Mouse (Mus musculus): ENCODE data around the gene Cacnb4. TPM values are rescaled to one million over a fixed set of nuclear protein-coding genes. Genes with fewer than 3 reads are reported as not detected.

The Cacnb4 gene
- polyA plus RNA-seq, 1 experiment from 2014 or later = 10.4 TPM

- WGBS = 72% methylated on average over 17 of the region's 17 CpGs
- no peak overlapping the region for H3K4me3 ChIP-seq (replicated peaks)
- no peaks in the 10 kb centered on the region for H3K27me3 ChIP-seq
- no peak overlapping the region for H3K27ac ChIP-seq
- H3K4me1 ChIP-seq (replicated peaks) = peaks cover 11% of the 10 kb centered on the region; the same call in 1 of the 2 replicates
- H3K36me3 ChIP-seq = no peaks in the 10 kb centered on the region
- H3K9ac ChIP-seq (replicated peaks) = no peak overlapping the region
- ATAC-seq = no peak
- no peak overlapping the region for H3K4me2 ChIP-seq (replicated peaks)
- no peaks in the 10 kb centered on the region for H3K9me3 ChIP-seq
These were observed 57.1 kb downstream of the Cacnb4 start for GRCm38 (mm10) chr2:52619406-52619974.

GRCm38 (mm10) chr2:52618804-52619203, 57.8 kb downstream of the Cacnb4 start:
- Histone ChIP-seq H3K27me3 (no peaks in the 10 kb centered on the region), H3K4me1 (replicated peaks) (peaks cover 5% of the 10 kb centered on the region; the same call in 1 of the 2 replicates), H3K9ac (replicated peaks) (no peak overlapping the region), H3K4me3 (replicated peaks) (no peak overlapping the region), H3K36me3 (no peaks in the 10 kb centered on the region), H3K9me3 (no peaks in the 10 kb centered on the region), H3K4me2 (replicated peaks) (no peak overlapping the region), H3K27ac (no peak overlapping the region)
- WGBS = 86% methylated on average over 2 of the region's 2 CpGs
- no peak for ATAC-seq

GRCm38 (mm10) chr2:52615429-52615828, 61.2 kb downstream of the Cacnb4 start:
- Histone ChIP-seq H3K4me2 (replicated peaks) (no peak overlapping the region), H3K4me3 (replicated peaks) (no peak overlapping the region), H3K9me3 (no peaks in the 10 kb centered on the region), H3K36me3 (no peaks in the 10 kb centered on the region), H3K9ac (replicated peaks) (no peak overlapping the region), H3K4me1 (replicated peaks) (no peaks in the 10 kb centered on the region), H3K27ac (no peak overlapping the region), H3K27me3 (no peaks in the 10 kb centered on the region)
- 76% methylated on average over 5 of the region's 5 CpGs for WGBS
- no peak for ATAC-seq

GRCm38 (mm10) chr2:52613888-52614287, 62.7 kb downstream of the Cacnb4 start:
- no peak for ATAC-seq
- no peaks in the 10 kb centered on the region for H3K36me3 ChIP-seq
- H3K4me2 ChIP-seq (replicated peaks) = no peak overlapping the region
- H3K4me3 ChIP-seq (replicated peaks) = no peak overlapping the region
- H3K27ac ChIP-seq = no peak overlapping the region
- H3K9me3 ChIP-seq = no peaks in the 10 kb centered on the region
- no peak overlapping the region for H3K9ac ChIP-seq (replicated peaks)
- WGBS = 83% methylated on average over 4 of the region's 4 CpGs
- H3K4me1 ChIP-seq (replicated peaks) = no peaks in the 10 kb centered on the region
- H3K27me3 ChIP-seq = no peaks in the 10 kb centered on the region

GRCm38 (mm10) chr2:52609486-52609885, 67.1 kb downstream of the Cacnb4 start:
- H3K4me2 ChIP-seq (replicated peaks) = no peak overlapping the region
- no peaks in the 10 kb centered on the region for H3K9me3 ChIP-seq
- no peak for ATAC-seq
- no peak overlapping the region for H3K4me3 ChIP-seq (replicated peaks)
- no peak overlapping the region for H3K9ac ChIP-seq (replicated peaks)
- WGBS = 37% methylated on average over 1 of the region's 1 CpGs
- peaks cover 7% of the 10 kb centered on the region for H3K4me1 ChIP-seq (replicated peaks)
- no peaks in the 10 kb centered on the region for H3K27me3 ChIP-seq
- no peak overlapping the region for H3K27ac ChIP-seq
- H3K36me3 ChIP-seq = no peaks in the 10 kb centered on the region

GRCm38 (mm10) chr2:52607857-52608485, 68.7 kb downstream of the Cacnb4 start:
- WGBS = 29% methylated on average over 5 of the region's 5 CpGs

GRCm38 (mm10) chr2:52606331-52606730, 70.3 kb downstream of the Cacnb4 start:
- Histone ChIP-seq H3K27me3 (no peaks in the 10 kb centered on the region), H3K27ac (no peak overlapping the region), H3K9me3 (no peaks in the 10 kb centered on the region), H3K4me1 (replicated peaks) (peaks cover 7% of the 10 kb centered on the region), H3K4me2 (replicated peaks) (no peak overlapping the region), H3K9ac (replicated peaks) (no peak overlapping the region), H3K4me3 (replicated peaks) (no peak overlapping the region), H3K36me3 (no peaks in the 10 kb centered on the region)
- 94% methylated on average over 4 of the region's 4 CpGs for WGBS
- no peak for ATAC-seq

More at GRCm38 (mm10) chr2:52607857-52608485, 68.7 kb downstream of the Cacnb4 start:
- Histone ChIP-seq H3K4me1 (replicated peaks) (peaks cover 7% of the 10 kb centered on the region), H3K9me3 (no peaks in the 10 kb centered on the region), H3K4me2 (replicated peaks) (no peak overlapping the region), H3K36me3 (no peaks in the 10 kb centered on the region), H3K27me3 (no peaks in the 10 kb centered on the region), H3K4me3 (replicated peaks) (no peak overlapping the region), H3K27ac (no peak overlapping the region), H3K9ac (replicated peaks) (no peak overlapping the region)
- ATAC-seq = peak; percentile 71

GRCm38 (mm10) chr2:52605321-52605720, 71.3 kb downstream of the Cacnb4 start:
- Histone ChIP-seq H3K4me1 (replicated peaks) (peaks cover 7% of the 10 kb centered on the region), H3K9ac (replicated peaks) (no peak overlapping the region), H3K4me3 (replicated peaks) (no peak overlapping the region), H3K9me3 (no peaks in the 10 kb centered on the region), H3K4me2 (replicated peaks) (no peak overlapping the region), H3K27me3 (no peaks in the 10 kb centered on the region), H3K27ac (no peak overlapping the region), H3K36me3 (no peaks in the 10 kb centered on the region)
- ATAC-seq = no peak
- WGBS = 18% methylated on average over 4 of the region's 4 CpGs

- Histone ChIP-seq H3K9me3 (no peaks in the 10 kb centered on the region), H3K27ac (no peak overlapping the region), H3K4me3 (replicated peaks) (no peak overlapping the region), H3K9ac (replicated peaks) (no peak overlapping the region), H3K4me1 (replicated peaks) (peaks cover 7% of the 10 kb centered on the region), H3K27me3 (no peaks in the 10 kb centered on the region), H3K36me3 (no peaks in the 10 kb centered on the region), H3K4me2 (replicated peaks) (no peak overlapping the region)
- WGBS = 84% methylated on average over 8 of the region's 8 CpGs
- ATAC-seq = no peak
These were observed 72.0 kb downstream of the Cacnb4 start for GRCm38 (mm10) chr2:52604651-52605020.

- WGBS = 90% methylated on average over 11 of the region's 11 CpGs
- Histone ChIP-seq H3K27ac (no peak overlapping the region), H3K9ac (replicated peaks) (no peak overlapping the region), H3K9me3 (no peaks in the 10 kb centered on the region), H3K4me2 (replicated peaks) (no peak overlapping the region), H3K36me3 (no peaks in the 10 kb centered on the region), H3K4me3 (replicated peaks) (no peak overlapping the region), H3K4me1 (replicated peaks) (peaks cover 7% of the 10 kb centered on the region), H3K27me3 (no peaks in the 10 kb centered on the region)
- ATAC-seq = no peak
These were observed 72.5 kb downstream of the Cacnb4 start for GRCm38 (mm10) chr2:52603935-52604650.

- ATAC-seq = no peak
- 82% methylated on average over 6 of the region's 6 CpGs for WGBS
- no peaks in the 10 kb centered on the region for H3K9me3 ChIP-seq
These were observed 73.2 kb downstream of the Cacnb4 start for GRCm38 (mm10) chr2:52603421-52603820.

GRCm38 (mm10) chr2:52602921-52603320, 73.7 kb downstream of the Cacnb4 start:
- Histone ChIP-seq H3K36me3 (no peaks in the 10 kb centered on the region), H3K9me3 (no peaks in the 10 kb centered on the region), H3K27me3 (no peaks in the 10 kb centered on the region), H3K4me3 (replicated peaks) (no peak overlapping the region), H3K27ac (no peak overlapping the region), H3K9ac (replicated peaks) (no peak overlapping the region), H3K4me1 (replicated peaks) (peaks cover 2% of the 10 kb centered on the region), H3K4me2 (replicated peaks) (no peak overlapping the region)
- ATAC-seq = no peak
- WGBS = 94% methylated on average over 8 of the region's 8 CpGs

More at GRCm38 (mm10) chr2:52603421-52603820, 73.2 kb downstream of the Cacnb4 start:
- Histone ChIP-seq H3K4me2 (replicated peaks) (no peak overlapping the region), H3K4me1 (replicated peaks) (peaks cover 7% of the 10 kb centered on the region), H3K27me3 (no peaks in the 10 kb centered on the region), H3K9ac (replicated peaks) (no peak overlapping the region), H3K36me3 (no peaks in the 10 kb centered on the region), H3K27ac (no peak overlapping the region), H3K4me3 (replicated peaks) (no peak overlapping the region)

All from midbrain, embryonic 13.5 days (tissue).